Mouse (Mus musculus): Measurements from ENCODE around the gene Pex14.
A peak's percentile ranks its signal among the peaks of the same experiment; 100 is the strongest.
"Not testable (repeated sequence)": the region's sequence is repeated elsewhere in the genome, so short reads cannot be mapped to it uniquely, and the experiment has no call there.

Pex14 gene

DNA sequence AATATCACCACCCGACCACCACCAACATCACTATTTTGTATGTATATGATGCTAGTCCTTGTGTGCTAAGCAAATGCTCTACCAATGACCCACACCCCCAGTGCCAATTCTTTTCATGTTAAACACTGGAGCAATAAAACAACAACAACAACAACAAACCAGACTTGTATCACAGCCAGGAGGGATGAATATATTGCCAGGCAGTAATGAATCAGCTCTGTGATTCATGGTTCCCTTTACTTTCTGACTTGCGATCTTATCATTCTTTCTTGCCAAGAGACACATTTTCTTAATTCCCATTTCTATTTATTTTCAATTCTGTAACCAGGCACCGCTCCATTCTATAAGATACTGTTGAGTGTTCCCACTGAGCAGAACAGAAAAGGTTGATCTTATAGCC is 1.8 kb upstream of the Pex14 start:
- DNase-seq: no peak

DNA sequence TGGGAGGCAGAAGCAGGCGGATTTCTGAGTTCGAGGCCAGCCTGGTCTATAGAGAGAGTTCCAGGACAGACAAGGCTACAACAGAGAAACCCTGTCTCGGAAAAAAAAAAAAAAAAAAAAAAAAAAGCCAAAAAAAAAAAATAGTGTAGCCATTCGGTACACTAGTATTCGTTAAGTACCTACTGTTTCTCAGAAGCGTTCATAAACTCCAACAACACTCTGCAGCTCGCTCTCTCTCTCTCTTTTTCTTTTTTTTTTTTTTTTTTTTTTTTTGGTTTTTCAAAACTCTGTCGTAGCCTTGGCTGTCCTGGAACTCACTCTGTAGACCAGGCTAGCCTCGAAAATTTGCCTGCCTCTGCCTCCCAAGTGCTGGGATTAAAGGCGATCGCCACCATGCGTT is 773 bp upstream of the Pex14 start:
- DNase-seq: not testable (repeated sequence)

DNA sequence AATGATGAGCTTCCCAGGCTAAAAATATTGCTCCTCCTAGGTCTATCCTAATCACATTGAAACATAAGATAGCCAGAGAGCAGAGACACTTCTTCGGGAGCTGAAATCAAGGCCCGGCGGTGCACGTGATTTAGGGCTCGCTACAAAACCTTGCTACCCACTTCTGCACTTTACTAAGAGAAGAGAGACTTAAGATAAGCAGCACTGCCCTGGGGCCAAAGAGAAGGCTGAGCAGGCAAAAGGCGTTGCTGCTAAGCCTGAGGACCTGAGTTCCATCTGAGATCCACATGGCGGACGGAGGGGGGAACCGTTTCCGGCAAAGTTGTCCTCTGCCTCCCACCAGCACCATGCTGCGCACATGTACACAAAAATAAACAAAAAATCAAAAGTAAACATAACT is 1.1 kb downstream of the Pex14 start:
- DNase-seq: no peak

GRCm38 (mm10) chr4:149097956-149098355 is 1.7 kb downstream of the Pex14 start:
- DNase-seq: no peak

DNA sequence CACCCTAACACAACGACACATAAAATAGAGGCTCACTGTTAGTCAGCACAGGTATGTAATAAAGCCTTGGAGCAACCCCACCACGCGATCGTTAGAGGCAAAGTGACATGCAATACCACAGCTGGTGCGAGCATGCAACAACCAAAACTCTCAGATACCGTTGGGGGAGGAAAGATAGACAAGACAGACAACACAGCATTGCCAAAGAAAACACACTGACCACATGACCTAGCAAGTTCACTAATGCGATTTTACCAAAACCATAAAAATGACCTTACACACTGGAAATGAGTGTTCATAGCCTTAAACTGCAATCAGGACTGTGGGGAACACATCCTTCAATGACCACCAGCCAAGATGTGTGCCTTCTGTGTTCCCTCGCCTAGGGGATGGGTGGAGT is 8.3 kb downstream of the Pex14 start:
- no peak for DNase-seq

- DNase-seq: no peak
Measured at GRCm38 (mm10) chr4:149085381-149085780, 14.3 kb downstream of the Pex14 start.

GRCm38 (mm10) chr4:149081528-149081927 is 18.1 kb downstream of the Pex14 start:
- peak; percentile 96 for DNase-seq

DNA sequence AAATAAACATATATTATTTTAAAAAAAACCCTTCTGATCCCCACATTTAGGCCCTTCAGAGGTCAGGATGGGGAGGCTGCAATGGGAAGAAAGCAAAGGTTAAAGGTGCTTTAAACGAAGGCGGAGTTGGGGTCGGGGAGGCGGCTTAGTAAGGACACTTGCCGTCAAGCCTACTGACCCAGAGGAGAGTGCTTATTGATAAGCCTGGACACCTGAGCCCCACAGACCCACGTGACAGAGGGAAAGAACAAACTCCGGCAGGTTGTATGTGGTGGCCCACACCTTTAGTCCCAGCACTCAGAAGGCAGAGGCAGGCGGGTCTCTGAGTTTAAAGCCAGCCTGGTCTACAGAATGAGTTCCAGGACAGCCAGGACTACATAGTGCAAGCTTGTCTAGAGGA is 19.6 kb downstream of the Pex14 start:
- no peak for DNase-seq

DNA sequence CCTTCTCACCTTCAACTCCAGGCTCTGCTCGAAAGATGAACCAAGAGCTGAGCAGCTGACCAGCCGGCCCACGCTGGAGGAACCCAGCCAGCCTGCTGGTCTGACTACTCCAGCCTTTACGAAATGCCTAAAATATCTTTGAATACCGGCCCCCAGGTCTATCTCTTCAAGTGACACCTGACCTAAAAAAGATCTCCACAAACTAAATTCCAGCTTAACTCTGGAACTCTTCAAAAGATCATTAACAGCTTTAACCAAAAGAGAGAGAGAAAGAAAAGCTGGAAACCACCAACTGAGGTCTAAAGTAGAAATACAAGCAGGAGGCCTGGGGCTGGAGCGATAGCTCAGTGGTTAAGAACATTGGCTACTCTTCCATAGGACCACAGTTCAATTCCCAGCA is 20.0 kb downstream of the Pex14 start:
- no peak for DNase-seq

DNA sequence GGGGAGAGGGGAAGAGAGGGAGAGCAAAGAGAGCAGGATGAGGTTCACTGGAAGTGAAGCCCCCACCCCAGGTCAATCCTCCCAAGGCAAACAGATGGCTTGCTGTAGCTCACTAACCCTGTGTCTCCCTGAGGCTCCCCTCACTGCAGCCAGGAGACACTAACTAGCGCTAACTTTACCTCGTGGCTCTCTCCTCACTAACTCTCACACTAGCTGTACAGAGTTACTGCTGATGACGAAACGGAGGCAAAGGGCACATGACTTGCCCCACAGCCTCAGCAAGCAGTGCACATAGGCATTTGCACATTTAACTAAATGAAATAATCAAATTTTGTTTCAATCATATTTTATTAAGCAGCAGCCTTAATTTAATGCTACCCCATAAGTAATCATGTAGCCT is 21.4 kb downstream of the Pex14 start:
- no peak for DNase-seq

GRCm38 (mm10) chr4:149075871-149076575 is 23.7 kb downstream of the Pex14 start:
- DNase-seq: peak; percentile 95

DNA sequence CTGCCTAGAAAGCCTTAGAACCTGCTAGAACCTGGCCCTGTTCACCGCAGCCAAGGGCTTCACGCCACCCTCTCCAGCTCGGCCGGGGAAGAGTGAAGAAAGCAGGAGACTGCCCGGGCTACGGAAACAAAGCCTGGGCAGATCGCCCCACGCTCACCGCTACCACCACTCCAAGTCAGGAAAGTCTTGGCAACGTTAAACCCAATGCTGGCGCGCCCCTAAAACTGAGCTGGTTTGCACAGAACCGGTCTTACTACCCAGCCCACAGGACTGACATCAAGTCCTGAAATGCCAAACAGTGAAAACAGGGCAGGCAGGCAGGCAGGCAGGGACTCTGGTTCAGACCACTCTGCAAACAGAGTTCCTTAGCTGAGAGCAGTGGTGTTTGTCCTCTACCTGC is 24.6 kb downstream of the Pex14 start:
- no peak for DNase-seq

DNA sequence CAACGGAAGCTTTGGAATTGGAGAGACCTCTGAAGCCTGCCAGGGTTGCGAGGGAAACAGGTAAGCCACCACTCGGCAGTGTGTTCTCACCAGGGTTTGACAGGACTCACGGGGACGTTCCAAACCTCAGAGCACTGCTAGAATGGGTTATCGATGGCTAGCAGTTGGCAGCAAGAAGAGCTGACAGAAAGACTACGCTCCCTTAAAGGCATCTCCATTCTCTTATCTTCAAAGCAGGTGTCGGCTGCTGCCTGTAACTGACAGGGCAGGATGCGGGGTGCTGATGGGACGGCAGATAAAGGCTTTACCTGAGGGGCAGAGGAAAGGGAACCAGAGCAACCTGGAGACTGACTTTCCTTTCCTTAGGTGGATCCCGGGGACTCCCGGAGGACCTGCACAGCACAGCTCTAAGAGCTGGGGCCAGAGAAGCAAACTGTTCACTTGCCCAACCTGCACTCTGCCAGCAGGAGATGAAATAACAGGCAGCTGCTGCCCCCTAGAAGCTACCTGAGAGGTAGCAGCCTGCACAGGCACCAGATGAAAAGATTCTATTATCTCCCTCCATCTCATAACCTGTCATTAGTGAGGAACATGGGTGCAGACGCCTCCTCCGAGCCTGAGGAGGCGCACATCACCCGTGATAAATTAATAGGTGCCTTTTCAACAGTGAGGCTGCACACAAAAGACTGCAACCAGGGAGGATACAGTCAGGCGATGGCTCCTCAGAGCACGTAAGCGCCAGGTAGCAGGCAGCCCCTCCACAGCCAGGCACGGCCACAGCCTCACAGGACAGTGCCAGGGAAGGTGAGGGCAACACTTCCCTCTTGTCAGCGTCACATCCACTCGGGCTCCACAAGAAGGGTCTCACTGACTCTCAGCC is 32.8 kb downstream of the Pex14 start:
- no peak for DNase-seq

GRCm38 (mm10) chr4:149064061-149064854 is 35.4 kb downstream of the Pex14 start:
- no peak for DNase-seq

GRCm38 (mm10) chr4:149062406-149063318 is 37.0 kb downstream of the Pex14 start:
- no peak for DNase-seq

DNA sequence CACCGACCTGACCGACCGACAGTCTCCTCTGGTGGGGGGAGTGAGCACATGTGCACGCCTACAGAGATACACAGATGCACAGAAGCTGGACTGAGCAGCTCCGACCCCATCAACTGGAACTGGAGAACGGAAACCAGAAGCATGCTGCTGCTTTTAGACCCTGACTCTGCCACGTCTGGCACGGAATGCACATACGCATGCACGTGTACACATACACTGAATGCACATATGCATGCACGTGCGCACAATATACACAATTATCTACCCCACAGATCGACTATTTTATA is 38.3 kb downstream of the Pex14 start:
- no peak for DNase-seq

DNA sequence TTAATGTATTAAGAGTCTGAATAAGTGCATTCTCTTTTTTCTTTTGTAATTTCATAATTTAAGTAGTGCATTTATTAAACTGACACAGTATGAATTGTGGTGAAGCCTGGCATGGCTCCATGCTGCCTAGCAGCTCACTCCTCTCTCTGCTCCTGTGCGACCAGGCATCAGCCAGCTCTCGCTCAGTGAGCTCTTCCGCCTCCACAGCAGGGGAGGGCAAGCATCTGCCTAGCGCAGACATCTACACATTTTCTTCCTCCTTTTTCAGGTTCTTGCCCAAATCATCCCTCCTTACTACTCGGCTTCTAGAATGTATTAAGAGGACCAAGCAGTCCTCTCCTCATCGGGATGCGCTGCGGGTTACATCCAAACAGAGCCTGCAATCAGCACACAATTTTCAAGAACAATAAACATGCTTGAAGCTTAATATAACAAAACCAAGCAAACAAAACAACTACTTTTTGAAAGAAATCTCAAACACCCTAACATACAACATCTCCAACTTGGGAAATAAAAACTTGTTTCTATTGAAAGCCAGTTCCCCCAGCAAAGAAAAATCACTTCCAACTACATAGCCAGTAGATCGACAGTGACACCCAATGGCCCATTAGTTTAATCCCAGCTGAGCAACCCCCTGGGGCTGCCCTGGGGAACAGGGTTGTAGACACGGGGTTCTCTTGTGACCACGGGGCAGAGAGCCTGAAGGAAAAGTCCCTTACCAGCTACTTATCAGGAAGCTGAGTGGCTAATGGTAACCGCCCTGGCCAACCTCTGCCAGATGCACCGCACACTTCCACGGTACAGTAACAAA is 38.9 kb downstream of the Pex14 start:
- DNase-seq: no peak

DNA sequence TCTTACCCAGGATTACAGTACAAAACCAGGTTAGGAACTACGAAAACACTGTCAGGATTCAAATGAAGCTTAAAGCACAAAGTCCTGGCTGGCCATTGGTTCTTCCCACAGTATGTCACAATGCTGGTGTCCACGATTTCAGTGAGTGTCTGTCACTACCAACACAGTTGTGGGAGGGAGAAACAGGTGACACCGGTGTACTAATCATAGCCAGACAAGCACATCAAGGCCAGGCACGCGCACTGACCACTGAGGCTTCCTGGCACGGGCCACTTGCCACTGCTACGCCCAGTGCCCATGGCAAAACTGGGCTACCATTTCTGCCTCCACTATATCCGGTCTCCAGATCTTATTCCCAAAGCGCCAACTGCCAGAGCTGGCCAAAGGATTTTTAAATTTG is 40.0 kb downstream of the Pex14 start:
- no peak for DNase-seq

GRCm38 (mm10) chr4:149058298-149058697 is 41.4 kb downstream of the Pex14 start:
- no peak for DNase-seq

GRCm38 (mm10) chr4:149057470-149057869 is 42.2 kb downstream of the Pex14 start:
- DNase-seq: no peak

GRCm38 (mm10) chr4:149056957-149057356 is 42.7 kb downstream of the Pex14 start:
- no peak for DNase-seq

GRCm38 (mm10) chr4:149055847-149056246 is 43.8 kb downstream of the Pex14 start:
- no peak for DNase-seq
